Mouse (Mus musculus): Measurements from ENCODE around the gene Hadha.

The Hadha gene

DNA sequence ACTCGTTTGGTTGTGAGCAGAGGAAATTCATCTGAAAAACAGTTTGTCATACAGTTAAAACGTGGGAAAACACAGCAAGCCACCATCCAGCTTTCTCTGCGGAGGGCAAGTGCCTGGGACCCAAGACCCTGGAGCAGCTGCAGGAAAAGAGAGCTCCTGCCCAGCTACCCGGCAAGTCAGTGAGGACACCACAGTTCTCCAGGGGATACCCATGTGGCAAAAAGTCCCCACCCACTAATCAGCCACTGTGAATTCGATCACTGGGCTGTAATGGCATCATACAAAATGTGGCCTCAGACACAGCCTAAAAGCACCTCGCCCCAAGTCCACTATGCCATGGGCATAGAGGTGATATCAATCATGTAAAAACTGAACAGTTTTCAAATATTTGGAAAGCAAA, 83.3 kb downstream of the Hadha start:
- in situ Hi-C loops (cut with MboI, MseI) = no loop called here
